Mouse (Mus musculus) bone marrow macrophage, adult 2 months (primary cell): Measurements from ENCODE around the gene Mcu.

ENCODE experiments used
- CTCF ChIP-seq: IDR thresholded peaks from 2 replicates; pipeline ENCODE4 v1.5.1; 2012; ENCODE audit warnings: low read depth, mild to moderate bottlenecking, low read length, moderate library complexity
- POLR2A ChIP-seq: IDR thresholded peaks from 2 replicates; pipeline ENCODE4 v1.6.1; 2012; ENCODE audit warnings: mild to moderate bottlenecking, low read depth, low read length, borderline replicate concordance

DNA sequence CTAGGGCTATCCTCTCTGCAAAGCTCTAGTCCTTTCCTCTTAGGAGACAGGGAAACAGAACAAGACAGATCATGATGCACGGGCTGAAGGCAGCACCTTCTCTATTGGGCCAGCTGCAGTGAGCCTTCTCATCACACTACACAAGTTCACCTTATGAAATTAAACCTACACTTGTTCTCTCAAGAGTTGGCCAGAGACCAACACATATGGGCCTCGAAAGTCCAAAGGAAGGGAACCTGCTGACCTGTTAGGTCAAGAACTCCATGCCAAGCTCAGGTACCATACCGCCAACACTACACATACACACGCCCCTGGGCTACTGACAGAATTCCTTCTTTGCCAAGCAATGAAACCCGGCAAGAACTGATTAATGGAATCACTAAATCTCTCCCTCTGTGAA lies 1.1 kb downstream of the Mcu start:
- TF ChIP-seq POLR2A, result no peak
- TF ChIP-seq CTCF, result no peak
